Mouse (Mus musculus) neural tube, embryonic 10.5 days (tissue): Measurements from ENCODE around the gene Fam189a1.

Source experiments
- DNase-seq: peaks from one replicate; pipeline ENCODE4 v3.0.0-alpha.2; 2017; ENCODE audit warnings: low spot score; ENCODE audit errors: extremely low spot score

Fam189a1 gene

GRCm38 (mm10) chr7:64839281-64839680 lies 317.1 kb downstream of the Fam189a1 start:
- DNase-seq = no peak

GRCm38 (mm10) chr7:64830214-64830995 lies 326.0 kb downstream of the Fam189a1 start:
- DNase-seq = peak; percentile 41

- no peak for DNase-seq
Measured at GRCm38 (mm10) chr7:64821081-64821480, 335.3 kb downstream of the Fam189a1 start.

GRCm38 (mm10) chr7:64819683-64820082 lies 336.7 kb downstream of the Fam189a1 start:
- DNase-seq = no peak

- DNase-seq = peak; percentile 29
Measured at GRCm38 (mm10) chr7:64808876-64809275, 347.5 kb downstream of the Fam189a1 start.

GRCm38 (mm10) chr7:64805100-64805499 lies 351.3 kb downstream of the Fam189a1 start:
- no peak for DNase-seq

- DNase-seq = no peak
Measured at GRCm38 (mm10) chr7:64795554-64795953, 360.8 kb downstream of the Fam189a1 start.

GRCm38 (mm10) chr7:64792031-64792430 lies 364.3 kb downstream of the Fam189a1 start:
- no peak for DNase-seq

GRCm38 (mm10) chr7:64791145-64791544 lies 365.2 kb downstream of the Fam189a1 start:
- DNase-seq = no peak

- DNase-seq = no peak
Measured at GRCm38 (mm10) chr7:64785040-64785439, 371.3 kb downstream of the Fam189a1 start.

- no peak for DNase-seq
Measured at GRCm38 (mm10) chr7:64779501-64779900, 376.9 kb downstream of the Fam189a1 start.

GRCm38 (mm10) chr7:64776708-64777489 lies 379.5 kb downstream of the Fam189a1 start:
- DNase-seq = no peak

- DNase-seq = peak; percentile 27
Measured at GRCm38 (mm10) chr7:64773465-64773864, 382.9 kb downstream of the Fam189a1 start.

- DNase-seq = peak; percentile 36
Measured at GRCm38 (mm10) chr7:64770779-64771390, 385.5 kb downstream of the Fam189a1 start.

- DNase-seq = no peak
Measured at GRCm38 (mm10) chr7:64769768-64770167, 386.6 kb downstream of the Fam189a1 start.

- no peak for DNase-seq
Measured at GRCm38 (mm10) chr7:64765595-64765994, 390.8 kb downstream of the Fam189a1 start.

GRCm38 (mm10) chr7:64755141-64755540 lies 401.2 kb downstream of the Fam189a1 start:
- no peak for DNase-seq

GRCm38 (mm10) chr7:64754161-64754560 lies 402.2 kb downstream of the Fam189a1 start:
- DNase-seq = no peak

GRCm38 (mm10) chr7:64753678-64754077 lies 402.7 kb downstream of the Fam189a1 start:
- DNase-seq = no peak

- DNase-seq = no peak
Measured at GRCm38 (mm10) chr7:64752133-64752532, 404.2 kb downstream of the Fam189a1 start.

GRCm38 (mm10) chr7:64751465-64751864 lies 404.9 kb downstream of the Fam189a1 start:
- DNase-seq = peak; percentile 75

- DNase-seq = no peak
Measured at GRCm38 (mm10) chr7:64743610-64744009, 412.8 kb downstream of the Fam189a1 start.
